Mouse (Mus musculus): ENCODE data around the gene Zfp74.

Gene Zfp74

GRCm38 (mm10) chr7:29944201-29944600, 9.7 kb downstream of the Zfp74 start:
- DNase-seq (ENCODE audit: extremely low spot score), result no peak

GRCm38 (mm10) chr7:29943720-29944119, 10.2 kb downstream of the Zfp74 start:
- DNase-seq (ENCODE audit: extremely low spot score), result no peak

- DNase-seq (ENCODE audit: extremely low spot score), result no peak
Measured at GRCm38 (mm10) chr7:29942740-29943139, 11.1 kb downstream of the Zfp74 start.

GRCm38 (mm10) chr7:29941027-29941426, 12.9 kb downstream of the Zfp74 start:
- DNase-seq (ENCODE audit: extremely low spot score), result no peak

- DNase-seq (ENCODE audit: extremely low spot score), result no peak
Measured at GRCm38 (mm10) chr7:29938856-29939255, 15.0 kb downstream of the Zfp74 start.

GRCm38 (mm10) chr7:29922780-29923179, 31.1 kb downstream of the Zfp74 start:
- DNase-seq (ENCODE audit: extremely low spot score), result no peak

GRCm38 (mm10) chr7:29921439-29922093, 32.3 kb downstream of the Zfp74 start:
- no peak for DNase-seq (ENCODE audit: extremely low spot score)

GRCm38 (mm10) chr7:29918062-29918453, 35.8 kb downstream of the Zfp74 start:
- DNase-seq (ENCODE audit: extremely low spot score), result no peak

- no peak for DNase-seq (ENCODE audit: extremely low spot score)
Measured at GRCm38 (mm10) chr7:29917371-29918061, 36.4 kb downstream of the Zfp74 start.

GRCm38 (mm10) chr7:29912172-29912571, 41.7 kb downstream of the Zfp74 start:
- no peak for DNase-seq (ENCODE audit: extremely low spot score)

GRCm38 (mm10) chr7:29910252-29910651, 43.6 kb downstream of the Zfp74 start:
- DNase-seq (ENCODE audit: extremely low spot score), result no peak

- peak; percentile 93 for DNase-seq (ENCODE audit: extremely low spot score)
Measured at GRCm38 (mm10) chr7:29908130-29908950, 45.5 kb downstream of the Zfp74 start, which contains the start of gene Zfp383. Zfp383 (plus strand) TSS chr7:29908223.

- no peak for DNase-seq (ENCODE audit: extremely low spot score)
Measured at GRCm38 (mm10) chr7:29907206-29907605, 46.7 kb downstream of the Zfp74 start.

GRCm38 (mm10) chr7:29906682-29907058, 47.2 kb downstream of the Zfp74 start:
- no peak for DNase-seq (ENCODE audit: extremely low spot score)

GRCm38 (mm10) chr7:29905966-29906681, 47.8 kb downstream of the Zfp74 start, which contains the start of gene Zfp27:
Zfp27 (minus strand) TSS chr7:29906572.
- DNase-seq (ENCODE audit: extremely low spot score), result peak; percentile 85

- no peak for DNase-seq (ENCODE audit: extremely low spot score)
Measured at GRCm38 (mm10) chr7:29904101-29904500, 49.8 kb downstream of the Zfp74 start.

- DNase-seq (ENCODE audit: extremely low spot score), result no peak
Measured at GRCm38 (mm10) chr7:29898351-29898750, 55.5 kb downstream of the Zfp74 start.

GRCm38 (mm10) chr7:29892756-29893155, 61.1 kb downstream of the Zfp74 start:
- no peak for DNase-seq (ENCODE audit: extremely low spot score)

GRCm38 (mm10) chr7:29890501-29890900, 63.4 kb downstream of the Zfp74 start:
- no peak for DNase-seq (ENCODE audit: extremely low spot score)

- no peak for DNase-seq (ENCODE audit: extremely low spot score)
Measured at GRCm38 (mm10) chr7:29880916-29881315, 73.0 kb downstream of the Zfp74 start.

All from embryo, embryonic 9.5 days (tissue).